Mouse (Mus musculus): ENCODE data around the gene Coro6. TPM values are rescaled to one million over a fixed set of nuclear protein-coding genes. Genes with fewer than 3 reads are reported as not detected.

The Coro6 gene
- total RNA-seq, 2 experiments from 2014 or later = 188 to 189 TPM

GRCm38 (mm10) chr11:77461856-77462255 lies 355 bp upstream of the Coro6 start:
- no peak for DNase-seq
- intact Hi-C loops (cut with DNase I) = no loop called here

- intact Hi-C loops (cut with DNase I) = no loop called here
Observed at GRCm38 (mm10) chr11:77463101-77463445, 862 bp downstream of the Coro6 start.

DNA sequence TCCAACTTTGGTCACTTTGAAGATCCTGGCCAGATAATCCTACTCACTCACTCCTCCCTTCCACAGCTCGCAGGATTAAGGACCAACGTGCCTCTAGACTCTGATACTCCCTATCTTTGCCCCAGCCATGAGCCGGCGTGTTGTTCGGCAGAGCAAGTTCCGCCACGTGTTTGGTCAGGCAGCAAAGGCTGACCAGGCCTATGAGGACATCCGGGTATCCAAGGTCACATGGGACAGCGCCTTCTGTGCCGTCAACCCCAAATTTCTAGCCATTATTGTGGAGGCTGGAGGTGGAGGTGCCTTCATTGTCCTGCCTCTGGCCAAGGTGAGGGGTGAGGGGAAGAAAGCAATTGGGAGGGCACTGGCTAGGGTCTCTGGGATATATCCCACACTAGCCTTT lies 1.6 kb downstream of the Coro6 start:
- intact Hi-C loops (cut with DNase I) = no loop called here
- DNase-seq = peak in 1 of 2 experiments; percentile 32

More at GRCm38 (mm10) chr11:77463101-77463445, 862 bp downstream of the Coro6 start:
- no peak for DNase-seq

DNA sequence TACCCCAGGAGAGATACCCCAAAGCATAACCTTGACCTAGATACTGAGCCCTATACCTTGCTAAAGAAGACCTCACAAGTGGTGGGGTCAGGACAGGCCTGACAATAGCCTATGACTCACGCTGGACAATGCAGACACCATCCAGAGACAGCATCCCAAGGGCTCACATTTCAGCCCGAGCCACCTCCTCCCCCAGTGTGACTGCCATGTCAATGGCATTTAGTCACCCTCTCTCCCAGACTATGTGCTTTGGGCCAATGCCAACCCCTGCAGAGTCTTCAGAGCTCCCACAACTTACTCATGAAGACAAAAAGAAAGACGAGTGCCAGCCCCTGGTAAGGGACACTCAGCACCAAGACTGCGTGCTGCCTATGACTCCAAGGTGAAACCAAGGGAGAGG lies 2.5 kb downstream of the Coro6 start:
- DNase-seq = peak in 1 of 2 experiments; percentile 53
- intact Hi-C loops (cut with DNase I) = loop anchor here (5.0 kb wide), 2 partner anchors 147 to 362 kb away; no protein-coding TSS in a partner anchor

DNA sequence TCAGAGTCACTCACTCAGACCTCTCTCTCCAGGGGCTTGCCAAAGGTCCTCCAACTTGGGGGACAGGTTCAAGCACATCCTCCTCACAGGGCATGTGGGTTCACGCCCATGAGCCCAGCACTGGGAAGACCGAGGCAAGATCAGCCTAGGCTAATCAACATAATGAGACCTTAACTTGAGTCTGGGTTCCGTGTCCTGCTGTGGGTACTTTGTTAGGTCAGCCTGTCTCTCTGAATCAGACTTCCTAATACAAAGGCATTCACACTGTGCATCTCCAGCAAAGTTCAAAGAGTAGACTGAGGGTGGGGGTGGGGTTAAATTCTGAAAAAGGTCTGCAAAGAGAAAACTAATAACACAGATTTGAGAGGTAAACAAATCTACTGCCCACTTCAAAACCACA lies 2.9 kb downstream of the Coro6 start:
- DNase-seq = no peak
- intact Hi-C loops (cut with DNase I) = loop anchor here (5.0 kb wide), 2 partner anchors 148 to 363 kb away; no protein-coding TSS in a partner anchor

DNA sequence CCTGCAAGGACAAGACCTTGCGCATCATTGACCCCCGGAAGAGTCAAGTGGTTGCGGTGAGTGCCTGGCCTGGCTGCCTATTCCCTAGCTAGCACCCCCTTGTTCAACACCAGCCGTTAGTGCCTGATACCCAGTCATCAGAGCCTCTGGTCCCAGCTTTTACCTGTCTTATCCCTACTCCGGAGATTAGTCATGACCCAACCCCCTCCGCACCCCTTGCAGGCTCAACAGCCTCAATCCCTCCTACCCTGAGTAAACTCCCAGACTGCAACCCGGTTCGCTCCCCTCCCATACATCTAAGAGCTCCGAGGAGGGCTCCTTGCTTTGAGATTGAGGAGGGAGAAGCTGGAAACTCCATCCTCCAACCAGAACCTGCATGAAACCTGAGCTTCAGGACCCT lies 4.3 kb downstream of the Coro6 start:
- intact Hi-C loops (cut with DNase I) = loop anchor here (5.0 kb wide), 2 partner anchors 149 to 364 kb away; no protein-coding TSS in a partner anchor
- DNase-seq = no peak

DNA sequence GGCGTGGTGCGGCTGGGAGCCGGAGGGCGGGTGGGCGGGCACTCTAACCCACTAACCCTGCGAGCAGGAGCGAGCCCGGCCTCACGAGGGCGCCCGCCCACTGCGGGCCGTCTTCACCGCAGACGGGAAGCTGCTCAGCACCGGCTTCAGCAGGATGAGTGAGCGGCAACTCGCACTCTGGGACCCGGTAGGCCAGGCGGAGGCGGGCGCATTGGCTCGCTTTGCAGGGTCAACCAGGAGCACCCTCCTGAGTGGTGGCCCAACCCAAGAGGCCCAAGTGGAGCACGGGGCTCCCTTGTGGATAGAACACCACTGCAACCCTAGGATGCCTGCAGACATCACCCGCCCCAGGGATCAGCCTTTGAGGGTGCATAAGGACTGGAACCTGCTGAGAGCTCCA lies 4.9 kb downstream of the Coro6 start:
- DNase-seq = peak; percentile 85 to 87
- intact Hi-C loops (cut with DNase I) = loop anchor here (1.0 to 5.0 kb wide), 3 partner anchors 150 to 365 kb away; no protein-coding TSS in a partner anchor

- peak; percentile 83 to 87 for DNase-seq
- intact Hi-C loops (cut with DNase I) = loop anchor here (1.0 to 5.0 kb wide), 3 partner anchors 150 to 365 kb away; no protein-coding TSS in a partner anchor
Observed at GRCm38 (mm10) chr11:77467784-77468183, 5.6 kb downstream of the Coro6 start.

DNA sequence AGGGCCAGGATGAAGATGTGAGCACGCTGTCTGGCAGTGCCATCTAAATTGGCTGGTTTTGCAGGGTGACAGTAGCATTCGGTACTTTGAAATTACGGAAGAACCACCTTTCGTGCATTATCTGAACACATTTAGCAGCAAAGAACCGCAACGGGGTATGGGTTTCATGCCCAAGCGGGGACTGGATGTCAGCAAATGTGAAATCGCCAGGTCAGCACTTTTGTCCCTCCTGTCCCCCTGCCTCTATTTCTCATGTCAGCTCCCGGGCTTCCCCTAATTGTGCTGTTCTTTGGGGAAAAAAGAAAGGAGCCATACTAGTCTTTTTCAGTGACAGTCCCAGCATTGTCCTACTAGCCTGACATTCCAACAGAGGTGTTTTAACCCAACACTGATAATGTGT lies 6.2 kb downstream of the Coro6 start:
- intact Hi-C loops (cut with DNase I) = loop anchor here (5.0 kb wide), 2 partner anchors 151 to 366 kb away; no protein-coding TSS in a partner anchor

DNA sequence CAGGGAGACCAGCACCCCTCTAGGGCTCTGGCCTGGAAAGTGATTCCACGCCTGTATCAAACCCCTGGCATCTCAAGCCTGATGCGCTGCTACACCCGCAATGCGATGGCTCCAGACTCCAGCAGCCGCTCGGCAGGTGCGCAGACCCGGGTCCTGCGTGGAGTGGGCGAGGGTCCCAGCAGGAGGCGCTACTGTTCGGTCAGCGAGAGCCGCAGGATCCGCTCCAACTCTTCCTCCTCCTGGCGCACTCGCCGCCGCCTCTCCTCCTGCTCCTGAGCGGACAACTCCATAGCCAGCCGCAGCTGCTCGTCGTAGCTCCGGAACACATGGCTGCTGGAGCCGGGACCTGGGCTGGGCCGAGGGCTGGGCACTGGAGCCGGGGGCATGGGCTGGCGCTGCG lies 9.2 kb downstream of the Coro6 start:
- no peak for DNase-seq

More for the DNA sequence above, 6.2 kb downstream of the Coro6 start:
- no peak for DNase-seq

GRCm38 (mm10) chr11:77472775-77473174 lies 10.6 kb downstream of the Coro6 start:
- peak in 1 of 2 experiments; percentile 35 for DNase-seq
- intact Hi-C loops (cut with DNase I) = no loop called here

More for the DNA sequence above, 9.2 kb downstream of the Coro6 start:
- intact Hi-C loops (cut with DNase I) = no loop called here

- intact Hi-C loops (cut with DNase I) = no loop called here
- DNase-seq = no peak
Observed at GRCm38 (mm10) chr11:77476216-77476615, 14.0 kb downstream of the Coro6 start.

DNA sequence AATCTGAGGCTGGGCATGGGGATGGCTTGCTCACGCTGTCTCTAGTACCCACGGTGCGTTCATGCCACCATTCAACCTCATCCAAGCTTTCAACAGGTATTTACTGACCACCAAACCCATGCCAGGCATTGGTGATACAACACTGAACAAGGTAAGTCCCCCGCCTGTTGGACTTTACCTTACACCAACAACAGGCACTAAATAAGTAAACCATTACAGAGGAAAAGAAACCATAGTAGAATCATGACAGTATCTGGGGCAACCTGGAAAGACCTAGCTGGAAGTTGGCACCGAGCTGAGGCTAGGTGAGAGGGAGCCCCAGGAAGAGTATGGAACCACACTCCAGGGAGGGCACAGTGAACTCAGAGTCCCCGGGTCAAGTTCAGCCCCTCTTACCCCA lies 14.7 kb downstream of the Coro6 start:
- no peak for DNase-seq
- intact Hi-C loops (cut with DNase I) = no loop called here

DNA sequence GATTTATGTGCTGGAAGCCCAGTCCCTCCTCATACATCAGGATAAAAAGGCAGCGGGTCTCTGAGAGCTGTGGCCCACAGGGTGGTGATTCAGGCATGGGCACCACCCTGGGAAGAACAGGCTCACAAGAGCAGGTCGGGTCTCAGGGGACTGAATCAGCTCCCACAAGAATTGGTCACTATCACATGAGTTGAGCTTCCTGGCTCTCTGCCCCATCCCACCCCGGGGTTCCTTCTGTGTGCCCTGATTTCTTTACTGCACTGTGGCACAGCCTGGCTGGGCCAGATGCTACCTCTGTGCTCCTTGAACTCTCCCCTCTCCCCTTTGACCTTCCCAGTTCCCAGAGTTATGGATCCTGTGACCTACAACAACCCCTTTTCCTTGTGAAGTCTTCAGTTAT lies 20.8 kb downstream of the Coro6 start:
- DNase-seq = no peak
- intact Hi-C loops (cut with DNase I) = no loop called here

DNA sequence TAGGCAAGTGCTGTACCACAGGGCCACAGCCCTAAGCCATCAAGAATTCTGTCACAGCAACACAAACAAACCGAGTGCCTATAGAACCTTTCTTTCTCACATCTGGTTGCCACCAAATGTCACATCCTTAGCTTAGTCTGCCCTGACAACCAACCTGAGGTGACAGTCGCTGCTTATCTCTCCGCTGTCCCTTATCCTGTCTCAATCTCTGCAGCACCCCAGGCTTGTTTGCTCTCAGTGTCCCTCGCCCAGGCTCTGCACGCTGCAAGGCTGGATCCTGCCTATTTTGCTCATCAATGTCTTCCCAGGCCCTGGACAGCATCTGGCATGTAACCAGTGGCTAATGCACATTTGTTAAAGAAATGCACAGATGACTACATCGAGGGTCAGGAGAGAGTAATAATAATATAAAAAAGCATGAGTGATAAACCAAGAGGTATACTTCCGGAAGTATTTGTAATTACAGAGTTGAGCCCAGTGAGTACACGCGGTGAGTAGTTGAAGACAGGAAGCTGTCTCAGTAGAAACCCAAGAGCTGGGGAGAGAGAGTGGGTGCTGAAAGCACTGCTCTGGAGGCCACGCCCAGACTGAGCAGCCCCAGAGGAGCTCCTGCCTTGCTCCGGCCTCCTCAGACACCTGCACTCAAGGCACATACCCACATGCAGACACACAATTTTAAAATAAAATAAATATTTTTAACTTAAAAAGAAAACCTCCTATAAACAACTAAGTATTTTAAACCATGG lies 21.5 kb downstream of the Coro6 start:
- intact Hi-C loops (cut with DNase I) = no loop called here
- DNase-seq = no peak

DNA sequence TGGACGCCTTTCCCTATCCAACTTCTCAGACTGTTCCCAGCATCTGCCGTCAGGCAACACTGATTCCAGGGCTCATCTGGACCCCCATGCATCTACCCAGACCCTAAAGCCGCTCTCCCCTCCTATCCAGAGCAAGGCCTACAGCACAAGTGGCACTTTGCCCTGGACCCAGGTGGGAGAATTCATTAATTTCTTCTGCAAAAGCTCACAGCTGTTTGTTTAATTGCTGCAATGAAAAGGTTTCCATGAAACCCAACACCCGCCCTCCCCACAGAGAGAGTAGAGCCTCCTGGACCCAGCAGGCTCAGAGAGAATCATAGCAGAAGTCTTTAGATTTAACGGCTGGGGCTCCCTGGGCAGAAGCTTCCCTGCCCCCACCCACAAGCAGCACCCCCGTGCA lies 23.0 kb downstream of the Coro6 start:
- DNase-seq = no peak
- intact Hi-C loops (cut with DNase I) = no loop called here

GRCm38 (mm10) chr11:77486798-77487197 lies 24.6 kb downstream of the Coro6 start:
- intact Hi-C loops (cut with DNase I) = no loop called here
- no peak for DNase-seq

GRCm38 (mm10) chr11:77488771-77489581 lies 26.8 kb downstream of the Coro6 start:
- intact Hi-C loops (cut with DNase I) = no loop called here
- DNase-seq = no peak

DNA sequence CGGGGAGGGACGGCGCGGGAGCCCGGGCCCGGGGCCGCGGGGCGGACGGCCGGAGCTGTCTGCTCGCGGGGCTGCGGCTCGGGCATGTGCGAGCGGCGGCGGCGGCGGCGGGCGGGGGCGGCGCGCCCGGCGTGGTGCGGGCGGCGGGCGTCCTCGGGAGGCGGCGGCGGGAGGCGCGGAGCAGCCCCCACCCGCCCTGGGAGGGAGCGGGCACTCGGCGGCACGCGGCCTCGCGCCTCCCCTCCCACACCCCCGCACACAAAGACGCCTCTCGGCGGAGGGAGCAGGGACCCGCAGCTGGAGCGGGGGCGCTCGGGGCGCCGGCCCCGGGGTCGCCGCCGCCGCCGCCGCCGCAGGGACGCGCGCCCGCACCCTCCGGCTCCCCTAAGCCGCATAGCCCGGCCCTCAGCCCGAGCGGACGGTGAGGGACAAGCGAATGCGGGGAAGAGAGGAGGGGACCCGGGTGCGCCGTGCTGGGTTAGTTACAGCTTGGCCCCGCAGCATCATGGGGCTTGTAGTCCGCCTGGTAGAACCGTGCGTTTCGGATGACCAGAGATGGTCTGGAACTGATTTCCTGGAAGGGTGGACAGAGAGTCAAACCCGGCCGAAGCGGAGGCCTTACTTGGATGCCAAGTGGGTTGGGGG lies 27.5 kb downstream of the Coro6 start, which contains the start of gene Ankrd13b:
Gene Ankrd13b (minus strand): TSS at position 88 of the 645 bp plus-strand sequence.
- DNase-seq = peak; percentile 76 to 79
- intact Hi-C loops (cut with DNase I) = loop anchor here (2.0 to 5.0 kb wide), 2 partner anchors 141 to 172 kb away; no protein-coding TSS in a partner anchor

DNA sequence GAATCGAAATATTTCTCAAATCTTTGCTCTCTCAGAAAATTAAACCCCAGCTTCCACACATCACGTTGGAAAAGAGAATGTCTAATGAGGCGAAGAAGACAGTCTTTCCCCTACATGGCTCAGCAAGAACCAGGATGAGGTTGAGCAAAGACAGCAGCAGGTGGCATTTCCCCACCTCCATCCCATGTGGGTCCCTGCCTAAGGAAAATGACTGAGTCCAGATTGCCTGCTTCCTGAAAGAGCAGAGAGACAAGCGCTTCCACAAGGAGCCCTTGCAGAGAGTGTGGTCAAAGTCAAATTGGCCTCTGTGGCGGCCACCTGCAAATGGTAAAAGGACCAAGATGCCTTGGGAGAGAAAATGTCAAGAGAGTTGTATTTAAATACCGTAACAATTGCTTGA lies 28.2 kb downstream of the Coro6 start:
- DNase-seq = no peak
- intact Hi-C loops (cut with DNase I) = loop anchor here (2.0 to 5.0 kb wide), 2 partner anchors 140 to 173 kb away; no protein-coding TSS in a partner anchor
